In genomic region chr2:173021633-173022055, GRCm38 (mm10) we compare ENCODE assay signal across 8 mouse cellular contexts. TPM values are rescaled to one million over a fixed set of nuclear protein-coding genes. Genes with fewer than 3 reads are reported as not detected.
A peak's percentile ranks its signal among the peaks of the same experiment; 100 is the strongest.
DNase-seq lines count a peak whose midpoint lies in the region; ATAC-seq and TF ChIP-seq lines count a peak whose summit lies in the region.

No protein-coding gene starts in this region.

- under 1% methylated on average over 46 of the region's 54 CpGs for WGBS in hindbrain, embryonic 12.5 days

- H3K27ac ChIP-seq in hindbrain, embryonic 12.5 days: peak overlapping the region; percentile 76

- CTCF ChIA-PET in Patski (lab: Charles Lee): no interaction called here

- TF ChIP-seq CTCF in Patski (IDR thresholded peaks at IDR 0.05): no peak

- H3K4me3 ChIP-seq in hindbrain, embryonic 12.5 days: peak overlapping the region; percentile 82

- H3K4me1 ChIP-seq in hindbrain, embryonic 12.5 days: peaks cover 55% of the 10 kb centered on the region

- H3K9ac ChIP-seq in hindbrain, embryonic 12.5 days: peak overlapping the region; percentile 87

- no peak for DNase-seq in Patski (ENCODE audit: low read depth, low spot score)
- peak; percentile 98 for DNase-seq in cerebellum, postnatal 10 days
- DNase-seq in frontal cortex, postnatal 10 days (ENCODE audit: low spot score in 2 of 2): peak; percentile 81 to 90
- peak; percentile 89 to 93 for DNase-seq in layer of hippocampus, postnatal 14 days (ENCODE audit: low spot score in 2 of 2)
- peak; percentile 94 for DNase-seq in lung, postnatal 10 days
- DNase-seq in ovary, postnatal 14 days (ENCODE audit: low spot score): peak; percentile 92
- DNase-seq in thymus, postnatal 10 days (ENCODE audit: low spot score in 2 of 2): peak; percentile 94 to 97

- H3K36me3 ChIP-seq in hindbrain, embryonic 12.5 days: 0 out of 2 replicates have a peak, but pooled peaks cover 3% of the 10 kb centered on the region

- peak overlapping the region; percentile 90 for H3K4me2 ChIP-seq in hindbrain, embryonic 12.5 days (replicated peaks)

- no peaks in the 10 kb centered on the region for H3K9me3 ChIP-seq in hindbrain, embryonic 12.5 days (replicated peaks)

- in situ Hi-C loops in Patski (cut with MboI; ENCODE audit: low pct_unique_long_range_greater_than_20kb): no loop called here

- no peaks in the 10 kb centered on the region for H3K27me3 ChIP-seq in Patski
- peaks cover 35% of the 10 kb centered on the region for H3K27me3 ChIP-seq in hindbrain, embryonic 12.5 days

- POLR2A ChIA-PET in Patski (lab: Charles Lee): interaction anchor here (0.9 to 1.0 kb wide), 2 partner anchors 9 to 60 kb away, joined by 3 to 4 read pairs; no protein-coding TSS in a partner anchor

- peak; percentile 76 for ATAC-seq in Patski
- peak; percentile 83 for ATAC-seq in hindbrain, embryonic 12.5 days (ENCODE audit: low FRiP score)

RNA-seq across cellular contexts. Expression of gene Rbm38, which starts 1.3 kb away (rescaled TPM):
- polyA plus RNA-seq in Patski (2021): 27.5 TPM
- 38.9 and 44.8 TPM in 2 replicates for polyA plus RNA-seq in hindbrain, embryonic 12.5 days (2016; fragmentation: Nextera tagmentation; extraction: Ambion mirVana)
- 1 to 10 TPM; 4.1 to 6.6 TPM for total RNA-seq in layer of hippocampus, postnatal 14 days (2021)

RNA-seq across cellular contexts. Expression of gene Rae1, which starts 21.7 kb away (rescaled TPM):
- polyA plus RNA-seq in Patski (2021): 77.6 TPM
- polyA plus RNA-seq in hindbrain, embryonic 12.5 days (2016; fragmentation: Nextera tagmentation; extraction: Ambion mirVana): 111 and 126 TPM in 2 replicates
- 10 to 100 TPM; 71.8 to 75.5 TPM for total RNA-seq in layer of hippocampus, postnatal 14 days (2021)

RNA-seq across cellular contexts. Expression of gene Spo11, which starts 44.1 kb away (rescaled TPM):
- polyA plus RNA-seq in Patski (2021): 1.3 TPM
- 0.50 and 0.93 TPM in 2 replicates for polyA plus RNA-seq in hindbrain, embryonic 12.5 days (2016; fragmentation: Nextera tagmentation; extraction: Ambion mirVana)
- under 1 TPM in 1 of 2 experiments, not detected in 1; 0.24 TPM for total RNA-seq in layer of hippocampus, postnatal 14 days (2021)
